Mouse (Mus musculus): Measurements from ENCODE around the gene Hmcn1.

DNA sequence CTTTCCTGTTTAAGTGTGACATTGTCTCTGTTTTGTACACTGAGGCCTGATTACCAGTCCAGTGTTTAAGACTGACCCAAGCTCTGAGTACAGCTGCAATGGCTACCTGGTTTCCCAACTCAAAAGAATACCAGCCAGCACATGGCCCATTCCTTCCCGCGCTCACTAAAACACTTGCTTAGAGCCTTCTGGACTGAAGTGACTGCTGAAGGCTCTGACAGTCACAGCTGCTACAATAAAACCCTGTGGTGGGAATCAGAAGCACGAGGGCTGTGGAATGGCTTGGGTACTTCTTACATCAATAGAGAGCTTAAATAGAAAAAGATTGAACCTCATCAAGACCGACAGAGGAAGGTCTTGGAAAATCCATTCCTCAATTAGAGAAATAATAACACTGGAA is 286.7 kb downstream of the Hmcn1 start:
- no peak for TF ChIP-seq CTCF (IDR thresholded peaks at IDR 0.05; ENCODE audit: low read depth, low read length)
- no peak for TF ChIP-seq POLR2A (IDR thresholded peaks at IDR 0.05; ENCODE audit: borderline replicate concordance, low read depth, low read length)

All from bone marrow macrophage, adult 2 months (primary cell).